Mouse (Mus musculus) CH12.LX (cell line): ENCODE measurements around the gene Wdr78.

Experiments used
- BHLHE40 ChIP-seq: IDR thresholded peaks from 2 replicates; pipeline ENCODE4 v1.6.1; 2011; ENCODE audit warnings: mild to moderate bottlenecking, low read depth, low read length, improper control_type of control experiment
- CTCF ChIP-seq, 2 experiments: IDR thresholded peaks in 1 of 2; conservative IDR thresholded peaks in 1 of 2; 2 replicates each; pipeline ENCODE4 v1.5.1; 2011 to 2012; ENCODE audit warnings: low read depth in 2 of 2, low read length in 2 of 2, improper control_type of control experiment in 1 of 2, inconsistent platforms in 1 of 2, mild to moderate bottlenecking in 1 of 2, moderate library complexity in 1 of 2
- MAX ChIP-seq: IDR thresholded peaks from 2 replicates; pipeline ENCODE4 v1.6.1; 2011; ENCODE audit warnings: low read length, improper control_type of control experiment
- MAZ ChIP-seq: IDR thresholded peaks from 2 replicates; pipeline ENCODE4 v1.6.1; 2012; ENCODE audit warnings: low read depth, mild to moderate bottlenecking, inconsistent platforms, low read length, improper control_type of control experiment, moderate library complexity
- MEF2A ChIP-seq: IDR thresholded peaks from 2 replicates; pipeline ENCODE4 v1.6.1; 2014; ENCODE audit warnings: low read depth, mild to moderate bottlenecking, inconsistent platforms, low read length, improper control_type of control experiment, borderline replicate concordance
- MYC ChIP-seq: IDR thresholded peaks from 2 replicates; pipeline ENCODE4 v1.6.1; 2011; ENCODE audit warnings: low read depth, mild to moderate bottlenecking, improper control_type of control experiment, low read length
- PAX5 ChIP-seq: IDR thresholded peaks from 2 replicates; pipeline ENCODE4 v1.6.1; 2012; ENCODE audit warnings: low read length, inconsistent platforms, mixed read lengths
- ZC3H11A ChIP-seq: IDR thresholded peaks from 2 replicates; pipeline ENCODE4 v1.6.1; 2012; ENCODE audit warnings: low read depth, mild to moderate bottlenecking, inconsistent platforms, low read length, improper control_type of control experiment

- TF ChIP-seq MAZ (no peak), MEF2A (no peak), MYC (no peak), ZC3H11A (no peak), CTCF (conservative IDR thresholded peaks at IDR 0.05 in 1 of 2, IDR thresholded peaks at IDR 0.05 in 1 of 2; ENCODE audit: low read depth in 2 of 2, low read length in 2 of 2) (no peak), PAX5 (no peak), BHLHE40 (no peak), MAX (no peak)
These were observed 100.9 kb downstream of the Wdr78 start for GRCm38 (mm10) chr4:103013490-103013889.
